Mouse (Mus musculus): ENCODE measurements around the gene Pjvk. TPM values are rescaled to one million over a fixed set of nuclear protein-coding genes. Genes with fewer than 3 reads are reported as not detected.

Pjvk gene
- total RNA-seq, 2 experiments from 2014 or later = 0.27 TPM; not detected in 1

GRCm38 (mm10) chr2:76702751-76703150 lies 54.5 kb downstream of the Pjvk start:
- DNase-seq = no peak

GRCm38 (mm10) chr2:76705655-76706054 lies 57.4 kb downstream of the Pjvk start:
- intact Hi-C loops (cut with DNase I) = no loop called here
- DNase-seq = no peak

More at GRCm38 (mm10) chr2:76702751-76703150, 54.5 kb downstream of the Pjvk start:
- intact Hi-C loops (cut with DNase I) = no loop called here

Other genes starting within 250 kb of the Pjvk start
- 10 to 100 TPM in 1 of 2 experiments, 1 to 10 TPM in 1; 5.7 to 10.4 TPM for gene Osbpl6, start 242.0 kb upstream of the Pjvk start, total RNA-seq (2021)
- 10 to 100 TPM; 16.0 to 16.9 TPM for gene Prkra, start 461 bp upstream of the Pjvk start, total RNA-seq (2021)
- gene Fkbp7, start 24.6 kb downstream of the Pjvk start, total RNA-seq (2021) = 10 to 100 TPM; 23.6 to 23.7 TPM
- gene Plekha3, start 26.8 kb downstream of the Pjvk start, total RNA-seq (2021) = 10 to 100 TPM; 19.2 to 19.7 TPM

All from heart, postnatal 14 days (tissue).